Mouse (Mus musculus) small intestine, adult 2 months (tissue): ENCODE results near the gene Trp53bp1. TPM values are rescaled to one million over a fixed set of nuclear protein-coding genes. Genes with fewer than 3 reads are reported as not detected.

Source experiments
- H3K27ac ChIP-seq: fragments of 200-500 bp; 2 replicates; pipeline ENCODE4 v1.5.1; 2012; ENCODE audit warnings: low read depth, low read length, control low read depth, inconsistent platforms; ENCODE audit not compliant: insufficient read depth
- H3K27me3 ChIP-seq: fragments of 200-500 bp; 2 replicates; pipeline ENCODE4 v1.6.1; 2012; ENCODE audit warnings: mild to moderate bottlenecking, moderate library complexity, low read length, inconsistent platforms; ENCODE audit not compliant: control insufficient read depth, insufficient read depth
- H3K36me3 ChIP-seq: fragments of 200-500 bp; 2 replicates; pipeline ENCODE4 v1.6.1; 2012; ENCODE audit warnings: mild to moderate bottlenecking, low read length, control low read depth, inconsistent platforms; ENCODE audit not compliant: control insufficient read depth, insufficient read depth
- H3K4me1 ChIP-seq: fragments of 200-500 bp; 2 replicates; pipeline ENCODE4 v1.6.1; 2012; ENCODE audit warnings: low read length, inconsistent platforms, mixed read lengths; ENCODE audit not compliant: control insufficient read depth, insufficient read depth, insufficient read length
- H3K4me3 ChIP-seq: fragments of 200-500 bp; 2 replicates; pipeline ENCODE4 v1.5.1; 2012; ENCODE audit warnings: low read depth, mild to moderate bottlenecking, control low read depth, inconsistent platforms, low read length, moderate library complexity
- CTCF ChIP-seq: fragments of 200-500 bp; IDR thresholded peaks from 2 replicates; pipeline ENCODE4 v1.5.1; 2012; ENCODE audit warnings: low read depth, mild to moderate bottlenecking, control low read depth, inconsistent platforms, low read length, moderate library complexity, mixed read lengths; ENCODE audit not compliant: insufficient replicate concordance, insufficient read length; ENCODE audit errors: extremely low read depth
- POLR2A ChIP-seq: fragments of 200-500 bp; IDR thresholded peaks from 2 replicates; pipeline ENCODE4 v1.6.1; 2012; ENCODE audit warnings: low read depth, mild to moderate bottlenecking, control low read depth, inconsistent platforms, low read length, moderate library complexity
- WGBS: fragments of 180-500 bp; shearing (Covaris S2); methylation state at CpG from one replicate; pipeline ENCODE4 v1.1.7; 2018; 5-methylcytosine and 5-hydroxymethylcytosine counted together
- polyA plus RNA-seq: library from polyadenylated mRNA; depleted of rRNA; stranded (reverse); fragments of >200 nt; gene quantifications from 2 replicates; pipeline ENCODE4 v1.2.3, GENCODE M21; 2012

Gene Trp53bp1
- polyA plus RNA-seq, 1 experiment = 9.5 TPM

DNA sequence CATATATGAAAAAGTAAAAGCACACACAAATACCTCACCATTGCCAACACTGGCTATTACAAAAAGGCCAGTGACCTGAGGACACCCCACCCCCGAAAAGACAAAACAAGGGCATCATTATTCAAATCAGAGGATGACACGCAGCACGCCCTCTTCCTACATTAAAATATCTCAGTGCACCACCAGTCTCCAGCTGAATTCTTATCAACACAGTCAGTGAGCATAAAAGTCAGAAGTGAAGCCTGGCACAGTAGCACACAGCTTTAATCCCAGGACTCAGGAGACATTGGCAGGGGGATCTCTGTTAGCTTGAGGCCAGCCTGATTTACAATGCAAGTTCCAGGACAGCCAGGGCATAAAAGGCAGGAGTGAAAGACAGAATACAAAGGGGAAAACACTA is 64.7 kb downstream of the Trp53bp1 start:
- no peaks in the 10 kb centered on the region for H3K27me3 ChIP-seq
- 97% methylated on average over 3 of the region's 3 CpGs for WGBS
- H3K27ac ChIP-seq = no peak overlapping the region
- no peak overlapping the region for H3K4me3 ChIP-seq
- no peaks in the 10 kb centered on the region for H3K4me1 ChIP-seq
- H3K36me3 ChIP-seq = peaks cover 47% of the 10 kb centered on the region
- TF ChIP-seq CTCF (no peak), POLR2A (no peak)

DNA sequence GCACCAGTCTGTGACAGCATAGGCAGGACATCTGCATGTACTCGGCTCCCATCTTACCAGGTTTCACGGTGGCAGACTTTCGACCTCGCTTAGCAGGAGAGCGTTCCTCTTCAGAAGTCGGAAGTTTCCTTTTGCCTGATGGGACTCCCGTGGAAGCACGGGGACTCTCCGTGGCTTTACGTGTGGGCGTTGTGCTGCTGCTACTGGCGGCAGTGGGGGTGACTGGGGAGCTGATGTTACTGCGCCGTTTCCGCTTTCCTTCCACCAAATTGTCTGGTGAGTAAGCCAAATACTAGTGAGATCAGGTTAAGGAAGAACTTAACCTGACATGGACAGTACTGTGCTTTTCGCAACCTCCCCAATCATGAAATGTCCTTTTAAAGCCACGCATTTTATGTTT is 66.9 kb downstream of the Trp53bp1 start:
- Histone ChIP-seq H3K27me3 (no peaks in the 10 kb centered on the region), H3K4me3 (no peak overlapping the region), H3K4me1 (no peaks in the 10 kb centered on the region), H3K36me3 (peaks cover 44% of the 10 kb centered on the region), H3K27ac (no peak overlapping the region)
- TF ChIP-seq POLR2A (no peak), CTCF (no peak)
- WGBS = 93% methylated on average over 17 of the region's 17 CpGs

DNA sequence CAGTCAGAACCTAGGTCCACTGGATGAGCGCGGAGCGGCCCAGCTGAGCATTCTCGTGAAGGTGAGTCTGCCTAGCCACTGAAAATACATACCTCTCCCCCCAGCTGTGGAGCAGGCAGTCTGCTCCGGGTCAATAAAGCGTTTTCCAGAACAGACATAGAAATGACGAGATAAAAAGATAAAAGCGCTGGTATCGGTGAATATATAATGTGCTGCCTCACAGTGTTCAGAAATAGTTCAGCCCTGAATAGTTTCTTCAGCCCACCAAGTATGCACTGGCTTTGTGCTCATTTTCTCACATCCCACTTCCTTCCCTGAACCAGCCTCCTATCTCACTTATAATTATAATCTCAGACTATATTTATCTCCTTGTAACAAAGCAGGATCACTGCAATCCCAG is 75.7 kb downstream of the Trp53bp1 start:
- 89% methylated on average over 9 of the region's 9 CpGs for WGBS
- no peaks in the 10 kb centered on the region for H3K27me3 ChIP-seq
- TF ChIP-seq POLR2A (no peak), CTCF (no peak)
- peaks cover 73% of the 10 kb centered on the region for H3K36me3 ChIP-seq
- H3K27ac ChIP-seq = no peak overlapping the region
- H3K4me1 ChIP-seq = no peaks in the 10 kb centered on the region
- H3K4me3 ChIP-seq = no peak overlapping the region

DNA sequence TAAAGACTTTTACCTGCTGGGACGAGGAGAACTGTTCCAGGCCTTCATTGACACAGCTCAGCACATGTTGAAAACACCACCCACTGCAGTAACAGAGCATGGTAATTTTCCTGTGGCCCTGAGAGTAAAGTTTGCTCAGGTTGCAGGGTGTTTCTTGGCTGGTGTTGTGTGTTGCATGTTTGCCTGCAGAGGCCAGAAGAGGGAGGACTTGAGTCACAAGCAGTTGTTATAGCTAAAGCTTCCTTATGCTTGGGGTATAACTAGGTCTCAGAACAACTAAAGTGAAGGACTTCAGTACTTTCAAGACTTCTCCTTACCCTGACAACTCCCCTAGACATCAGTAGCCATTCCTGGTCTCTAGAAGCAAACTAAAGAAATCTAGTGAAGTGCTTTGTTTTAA is 82.7 kb downstream of the Trp53bp1 start:
- no peak for TF ChIP-seq POLR2A
- TF ChIP-seq CTCF = no peak
- H3K27me3 ChIP-seq = no peaks in the 10 kb centered on the region
- no peak overlapping the region for H3K4me3 ChIP-seq
- H3K27ac ChIP-seq = no peak overlapping the region
- peaks cover 67% of the 10 kb centered on the region for H3K36me3 ChIP-seq
- 76% methylated on average over 1 of the region's 1 CpGs for WGBS
- no peaks in the 10 kb centered on the region for H3K4me1 ChIP-seq

- TF ChIP-seq CTCF = no peak
- TF ChIP-seq POLR2A = no peak
- peaks cover 50% of the 10 kb centered on the region for H3K36me3 ChIP-seq
- WGBS = 94% methylated on average over 7 of the region's 7 CpGs
- no peaks in the 10 kb centered on the region for H3K27me3 ChIP-seq
- H3K27ac ChIP-seq = no peak overlapping the region
- H3K4me1 ChIP-seq = no peaks in the 10 kb centered on the region
- no peak overlapping the region for H3K4me3 ChIP-seq
These were observed 87.1 kb downstream of the Trp53bp1 start for GRCm38 (mm10) chr2:121184142-121184541.

DNA sequence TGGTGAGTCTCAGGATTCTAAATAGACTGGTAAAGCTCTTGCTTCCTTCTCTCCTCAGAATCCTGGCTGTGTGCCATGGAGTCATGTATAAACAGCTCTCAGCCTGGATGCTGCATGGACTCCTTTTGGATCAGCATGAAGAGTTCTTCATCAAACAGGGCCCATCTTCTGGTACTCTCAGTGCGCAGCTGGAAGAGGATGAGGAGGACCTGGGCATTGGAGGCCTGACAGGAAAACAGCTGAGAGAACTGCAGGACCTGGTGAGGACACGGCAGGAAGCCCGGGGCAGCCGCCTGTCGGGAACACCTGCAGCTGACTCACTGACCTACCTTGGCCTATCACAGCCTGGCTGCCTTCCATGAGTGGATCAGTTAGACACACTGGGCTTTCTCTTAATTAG is 87.8 kb downstream of the Trp53bp1 start:
- Histone ChIP-seq H3K27ac (no peak overlapping the region), H3K27me3 (no peaks in the 10 kb centered on the region), H3K36me3 (peaks cover 47% of the 10 kb centered on the region), H3K4me1 (no peaks in the 10 kb centered on the region), H3K4me3 (no peak overlapping the region)
- WGBS = 36% methylated on average over 5 of the region's 5 CpGs
- no peak for TF ChIP-seq CTCF
- no peak for TF ChIP-seq POLR2A

DNA sequence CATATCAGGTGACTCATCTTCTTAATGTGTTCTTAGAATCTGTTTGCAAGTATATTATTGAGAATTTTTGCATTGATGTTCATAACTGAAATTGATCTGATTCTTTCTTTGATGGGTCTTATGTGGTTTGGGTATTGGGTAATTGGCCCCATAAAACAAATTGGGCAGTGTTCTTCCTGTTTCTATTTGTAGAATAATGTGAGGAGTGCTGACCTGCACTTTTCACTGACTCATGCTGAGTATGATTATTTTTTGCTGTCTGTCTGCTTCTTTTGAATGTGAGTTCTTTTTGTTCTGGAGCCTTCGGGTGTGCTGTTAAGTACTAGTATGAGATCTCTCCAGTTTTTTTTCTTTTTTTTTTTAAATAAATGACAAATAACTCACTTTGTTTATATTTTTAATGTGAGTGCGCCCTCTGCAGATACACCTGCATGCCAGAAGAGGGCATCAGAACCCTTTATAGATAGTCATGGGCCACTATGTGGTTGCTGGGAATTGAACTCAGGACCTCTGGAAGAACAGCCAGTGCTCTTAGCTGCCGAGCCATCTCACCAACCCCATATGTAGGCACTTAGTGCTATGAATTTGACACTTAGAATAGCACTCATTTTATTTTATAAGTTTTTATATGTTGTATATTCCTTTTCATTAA is 92.3 kb downstream of the Trp53bp1 start:
- WGBS = 94% methylated on average over 3 of the region's 3 CpGs
- Histone ChIP-seq H3K4me1 (no peaks in the 10 kb centered on the region), H3K36me3 (peaks cover 43% of the 10 kb centered on the region), H3K27ac (no peak overlapping the region), H3K4me3 (no peak overlapping the region), H3K27me3 (no peaks in the 10 kb centered on the region)
- TF ChIP-seq POLR2A (no peak), CTCF (peak; percentile 23; the same call in 1 of the 2 replicates)
